Mouse (Mus musculus): Measurements from ENCODE around the gene Olfr963. TPM values are rescaled to one million over a fixed set of nuclear protein-coding genes. Genes with fewer than 3 reads are reported as not detected.

The Olfr963 gene
- polyA plus RNA-seq, 1 experiment from 2014 or later: not detected

DNA sequence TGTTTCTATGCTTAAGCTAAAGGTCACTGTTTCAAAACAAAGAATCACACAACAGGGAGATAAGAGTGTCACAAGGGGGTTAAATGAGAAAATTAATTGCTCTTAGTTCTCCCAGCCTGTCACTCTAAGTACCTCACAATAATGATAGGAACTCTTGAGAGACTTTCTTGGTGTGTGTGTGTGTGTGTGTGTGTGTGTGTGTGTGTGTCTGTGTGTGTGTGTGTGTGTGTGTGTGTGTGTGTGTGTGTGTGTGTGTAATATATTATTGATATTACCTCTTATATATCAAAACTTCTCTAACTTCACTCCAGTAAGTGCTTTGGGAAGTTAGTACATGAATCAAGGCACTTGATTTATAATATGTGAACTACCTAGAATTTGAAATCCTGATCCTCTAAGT, 44.0 kb downstream of the Olfr963 start, which contains the start of gene Olfr965:
Gene Olfr965 (plus strand): TSS at position 301 of the 400 bp plus-strand sequence.
- H3K27me3 ChIP-seq (ENCODE audit: control insufficient read depth, insufficient read depth, low read length): no peaks in the 10 kb centered on the region
- H3K9me3 ChIP-seq (ENCODE audit: control insufficient read depth, low read length): no peaks in the 10 kb centered on the region
- H3K4me1 ChIP-seq (ENCODE audit: control insufficient read depth in 2 of 2, insufficient read depth in 2 of 2, low read length in 2 of 2): peaks cover 0 to 3% of the 10 kb centered on the region in 2 experiments; a peak in 1 of 4 replicates
- ATAC-seq (ENCODE audit: insufficient number of reproducible peaks, insufficient read depth, low FRiP score, low read depth): no peak
- H3K36me3 ChIP-seq (ENCODE audit: control insufficient read depth, insufficient read depth, low read length): no peaks in the 10 kb centered on the region
- H3K4me2 ChIP-seq (ENCODE audit: low read length): no peak within 1 kb of the TSS
- H3K27ac ChIP-seq (replicated peaks in 1 of 2; ENCODE audit: control insufficient read depth in 1 of 2, insufficient read depth in 1 of 2, low read depth in 2 of 2, low read length in 2 of 2): no peak within 1 kb of the TSS
- H3K4me3 ChIP-seq (ENCODE audit: control insufficient read depth in 1 of 2, insufficient read depth in 1 of 2, low read depth in 1 of 2, low read length in 2 of 2): no peak within 1 kb of the TSS
- H3K9ac ChIP-seq (ENCODE audit: low read length): no peak within 1 kb of the TSS

Other genes with a start within 250 kb of the Olfr963 start
- not detected in 2 replicates for gene Olfr952, start 240.1 kb upstream of the Olfr963 start, polyA plus RNA-seq (2014; fragmentation: Nextera tagmentation; extraction: Ambion mirVana)
- gene Olfr954, start 210.5 kb upstream of the Olfr963 start, polyA plus RNA-seq (2014; fragmentation: Nextera tagmentation; extraction: Ambion mirVana): not detected in 2 replicates
- not detected in 2 replicates for gene Olfr955, start 195.3 kb upstream of the Olfr963 start, polyA plus RNA-seq (2014; fragmentation: Nextera tagmentation; extraction: Ambion mirVana)
- gene Olfr44, start 173.2 kb upstream of the Olfr963 start, polyA plus RNA-seq (2014; fragmentation: Nextera tagmentation; extraction: Ambion mirVana): not detected in 2 replicates
- not detected in 2 replicates for gene Olfr957, start 151.4 kb upstream of the Olfr963 start, polyA plus RNA-seq (2014; fragmentation: Nextera tagmentation; extraction: Ambion mirVana)
- gene Olfr958, start 113.2 kb upstream of the Olfr963 start, polyA plus RNA-seq (2014; fragmentation: Nextera tagmentation; extraction: Ambion mirVana): not detected in 2 replicates
- gene Olfr959, start 91.6 kb upstream of the Olfr963 start, polyA plus RNA-seq (2014; fragmentation: Nextera tagmentation; extraction: Ambion mirVana): not detected in 2 replicates
- 9.2 and 9.6 TPM in 2 replicates for gene AW551984, start 62.8 kb upstream of the Olfr963 start, polyA plus RNA-seq (2014; fragmentation: Nextera tagmentation; extraction: Ambion mirVana)
- not detected in 2 replicates for gene Olfr148, start 56.5 kb upstream of the Olfr963 start, polyA plus RNA-seq (2014; fragmentation: Nextera tagmentation; extraction: Ambion mirVana)
- not detected in 2 replicates for gene Olfr960, start 45.8 kb upstream of the Olfr963 start, polyA plus RNA-seq (2014; fragmentation: Nextera tagmentation; extraction: Ambion mirVana)
- gene Olfr961, start 22.1 kb upstream of the Olfr963 start, polyA plus RNA-seq (2014; fragmentation: Nextera tagmentation; extraction: Ambion mirVana): not detected in 2 replicates
- gene Olfr149, start 39.9 kb downstream of the Olfr963 start, polyA plus RNA-seq (2014; fragmentation: Nextera tagmentation; extraction: Ambion mirVana): not detected in 2 replicates
- not detected in 2 replicates for gene Olfr965, start 44.1 kb downstream of the Olfr963 start, polyA plus RNA-seq (2014; fragmentation: Nextera tagmentation; extraction: Ambion mirVana)
- gene Olfr150, start 63.8 kb downstream of the Olfr963 start, polyA plus RNA-seq (2014; fragmentation: Nextera tagmentation; extraction: Ambion mirVana): not detected in 2 replicates
- gene Olfr967, start 79.0 kb downstream of the Olfr963 start, polyA plus RNA-seq (2014; fragmentation: Nextera tagmentation; extraction: Ambion mirVana): not detected in 2 replicates
- gene Olfr968, start 116.0 kb downstream of the Olfr963 start, polyA plus RNA-seq (2014; fragmentation: Nextera tagmentation; extraction: Ambion mirVana): not detected in 2 replicates
- not detected in 2 replicates for gene Olfr969, start 123.7 kb downstream of the Olfr963 start, polyA plus RNA-seq (2014; fragmentation: Nextera tagmentation; extraction: Ambion mirVana)
- gene Olfr970, start 141.7 kb downstream of the Olfr963 start, polyA plus RNA-seq (2014; fragmentation: Nextera tagmentation; extraction: Ambion mirVana): not detected in 2 replicates
- gene Olfr971, start 169.7 kb downstream of the Olfr963 start, polyA plus RNA-seq (2014; fragmentation: Nextera tagmentation; extraction: Ambion mirVana): not detected in 2 replicates
- gene Olfr972, start 199.2 kb downstream of the Olfr963 start, polyA plus RNA-seq (2014; fragmentation: Nextera tagmentation; extraction: Ambion mirVana): not detected in 2 replicates
- not detected in 2 replicates for gene Olfr229, start 240.1 kb downstream of the Olfr963 start, polyA plus RNA-seq (2014; fragmentation: Nextera tagmentation; extraction: Ambion mirVana)

Data from heart, embryonic 14.5 days (tissue).